Mouse (Mus musculus) liver, embryonic 12.5 days (tissue): Measurements from ENCODE around the gene Ifitm5. TPM values are rescaled to one million over a fixed set of nuclear protein-coding genes. Genes with fewer than 3 reads are reported as not detected.
"Not testable (repeated sequence)": the region's sequence is repeated elsewhere in the genome, so short reads cannot be mapped to it uniquely, and the experiment has no call there.

Experiments used
- ATAC-seq: fragments of 200-750 bp; cut with Nextera tagmentation; 2 replicates; pipeline ENCODE4 v1.8.0; 2017; ENCODE audit warnings: moderate number of reproducible peaks, mild to moderate bottlenecking, moderate library complexity
- H3K27ac ChIP-seq: fragments of 300-500 bp; sonication (generic); 2 replicates; pipeline ENCODE4 v1.5.1; 2016; ENCODE audit warnings: mild to moderate bottlenecking
- H3K27me3 ChIP-seq: fragments of 300-500 bp; sonication (generic); replicated peaks from 2 replicates; pipeline ENCODE4 v1.6.1; 2016; ENCODE audit warnings: mild to moderate bottlenecking, moderate library complexity
- H3K36me3 ChIP-seq: fragments of 300-500 bp; sonication (generic); 2 replicates; pipeline ENCODE4 v1.6.1; 2016; ENCODE audit warnings: mild to moderate bottlenecking, moderate library complexity
- H3K4me1 ChIP-seq: fragments of 300-500 bp; sonication (generic); 2 replicates; pipeline ENCODE4 v1.6.1; 2016
- H3K4me2 ChIP-seq: fragments of 300-500 bp; sonication (generic); 2 replicates; pipeline ENCODE4 v1.6.1; 2016; ENCODE audit warnings: mild to moderate bottlenecking, moderate library complexity
- H3K4me3 ChIP-seq: fragments of 300-500 bp; sonication (generic); 2 replicates; pipeline ENCODE4 v1.5.1; 2016; ENCODE audit warnings: mild to moderate bottlenecking, moderate library complexity
- H3K9ac ChIP-seq: fragments of 300-500 bp; sonication (generic); 2 replicates; pipeline ENCODE4 v1.6.1; 2016; ENCODE audit warnings: mild to moderate bottlenecking, moderate library complexity
- H3K9me3 ChIP-seq: fragments of 300-500 bp; sonication (generic); replicated peaks from 2 replicates; pipeline ENCODE4 v1.6.1; 2016; ENCODE audit warnings: mild to moderate bottlenecking, moderate library complexity
- WGBS: fragments of 180-500 bp; shearing (Covaris S2); methylation state at CpG from one replicate; pipeline ENCODE4 v1.1.7; 2016; ENCODE audit not compliant: insufficient replicate concordance; 5-methylcytosine and 5-hydroxymethylcytosine counted together
- polyA plus RNA-seq: library from polyadenylated mRNA; unstranded; fragments of >200 nt; fragmentation: Nextera tagmentation; extraction: Ambion mirVana; gene quantifications from 2 replicates; pipeline ENCODE4 v1.2.1, GENCODE M21; 2016

Gene Ifitm5
- 0.94 and 0.99 TPM in 2 replicates for polyA plus RNA-seq

DNA sequence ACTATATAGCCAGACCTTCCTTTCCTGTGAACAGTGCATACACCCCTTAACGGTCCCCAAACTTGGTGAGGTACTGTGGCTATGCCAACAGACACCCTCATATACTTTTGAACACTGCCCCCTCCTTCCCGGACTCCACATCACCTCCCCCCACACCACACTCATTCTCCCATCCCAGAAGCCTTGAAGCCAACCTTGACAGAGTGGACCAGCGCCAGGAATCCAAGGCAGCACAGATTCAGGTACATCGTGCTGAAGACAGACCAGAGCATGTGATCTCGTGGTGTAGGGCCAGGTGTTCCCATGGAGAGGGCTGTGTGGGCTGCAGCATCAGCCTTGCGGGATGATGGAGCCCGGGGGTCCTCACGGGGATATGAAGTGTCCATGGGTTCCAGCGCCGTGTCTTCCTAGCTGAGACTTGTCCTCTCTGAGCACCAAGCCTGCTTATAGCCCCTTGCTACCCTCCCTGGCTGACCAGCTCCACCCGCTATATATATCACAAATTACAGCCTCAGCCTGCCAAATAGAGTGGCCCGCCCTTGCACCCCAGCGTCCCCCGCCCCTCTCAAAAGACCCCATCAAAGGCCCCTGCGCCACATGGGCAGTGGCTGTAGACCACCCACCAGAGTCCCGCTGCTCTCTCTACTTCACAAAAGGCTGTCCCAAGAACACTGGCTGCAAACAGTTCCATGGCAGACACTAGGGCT lies at the start of gene Ifitm5:
Ifitm5 (minus strand) TSS at position 468 of the 707 bp plus-strand sequence.
- Histone ChIP-seq H3K27ac (no peak within 1 kb of the TSS), H3K9me3 (no peaks in the 10 kb centered on the region), H3K4me2 (no peak within 1 kb of the TSS), H3K27me3 (no peaks in the 10 kb centered on the region), H3K4me3 (no peak within 1 kb of the TSS), H3K9ac (no peak within 1 kb of the TSS), H3K4me1 (peaks cover 73% of the 10 kb centered on the region), H3K36me3 (peaks cover 51% of the 10 kb centered on the region)
- WGBS, result 74% methylated on average over 16 of the region's 16 CpGs
- ATAC-seq, result no peak

DNA sequence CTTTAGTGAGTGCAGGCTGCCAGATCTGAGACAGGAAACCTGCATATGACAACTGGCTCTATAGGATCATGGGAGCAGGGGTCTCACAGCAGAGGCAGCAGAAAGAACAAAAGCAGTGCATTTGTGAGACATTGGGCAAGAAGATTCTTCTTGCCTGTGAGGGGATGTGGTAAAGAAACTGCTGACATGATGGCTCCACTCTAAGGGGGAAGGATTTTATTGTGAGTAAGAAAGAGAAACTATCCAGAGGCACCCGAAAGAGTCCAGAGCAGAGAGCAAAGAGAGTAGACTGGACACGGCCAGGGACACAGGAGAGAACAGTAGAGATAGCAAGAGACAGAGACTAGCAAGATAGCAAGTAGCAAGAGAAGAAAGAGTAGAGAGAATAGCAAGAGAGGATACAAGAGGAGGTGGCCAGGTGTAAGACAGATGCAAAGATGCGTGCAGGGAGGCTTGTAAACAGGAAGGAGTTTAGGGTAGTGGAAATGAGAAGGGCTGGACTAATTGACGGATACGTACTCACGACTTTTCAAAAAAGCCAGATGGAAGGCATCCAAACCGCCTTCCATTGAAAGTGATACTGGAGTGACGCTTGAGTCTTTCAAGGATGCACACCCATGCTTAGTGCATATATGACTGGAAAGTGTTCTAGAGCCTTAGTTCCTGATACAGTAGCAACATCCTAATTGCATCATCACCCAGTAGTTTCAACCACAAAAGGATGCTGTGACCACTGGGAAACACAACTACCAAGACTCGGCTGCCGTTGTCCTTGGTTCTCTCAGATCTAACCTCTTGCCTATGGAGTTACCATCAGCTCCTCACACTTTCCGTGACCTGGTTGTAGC lies 49.0 kb upstream of the Ifitm5 start:
- no peak for ATAC-seq
- no peak overlapping the region for H3K4me3 ChIP-seq
- H3K27me3 ChIP-seq, result no peaks in the 10 kb centered on the region
- H3K4me1 ChIP-seq, result 0 out of 2 replicates have a peak, but pooled peaks cover 3% of the 10 kb centered on the region
- no peaks in the 10 kb centered on the region for H3K9me3 ChIP-seq
- no peak overlapping the region for H3K9ac ChIP-seq
- no peak overlapping the region for H3K4me2 ChIP-seq
- WGBS, result 50% methylated on average over 11 of the region's 11 CpGs
- H3K27ac ChIP-seq, result no peak overlapping the region
- no peaks in the 10 kb centered on the region for H3K36me3 ChIP-seq

GRCm38 (mm10) chr7:140997817-140998216 lies 47.7 kb upstream of the Ifitm5 start:
- no peak overlapping the region for H3K4me2 ChIP-seq
- H3K4me1 ChIP-seq, result no peaks in the 10 kb centered on the region
- no peaks in the 10 kb centered on the region for H3K27me3 ChIP-seq
- ATAC-seq, result no peak
- H3K9me3 ChIP-seq, result no peaks in the 10 kb centered on the region
- no peak overlapping the region for H3K4me3 ChIP-seq
- H3K27ac ChIP-seq, result no peak overlapping the region
- H3K9ac ChIP-seq, result no peak overlapping the region
- 22% methylated on average over 1 of the region's 1 CpGs for WGBS
- H3K36me3 ChIP-seq, result no peaks in the 10 kb centered on the region

DNA sequence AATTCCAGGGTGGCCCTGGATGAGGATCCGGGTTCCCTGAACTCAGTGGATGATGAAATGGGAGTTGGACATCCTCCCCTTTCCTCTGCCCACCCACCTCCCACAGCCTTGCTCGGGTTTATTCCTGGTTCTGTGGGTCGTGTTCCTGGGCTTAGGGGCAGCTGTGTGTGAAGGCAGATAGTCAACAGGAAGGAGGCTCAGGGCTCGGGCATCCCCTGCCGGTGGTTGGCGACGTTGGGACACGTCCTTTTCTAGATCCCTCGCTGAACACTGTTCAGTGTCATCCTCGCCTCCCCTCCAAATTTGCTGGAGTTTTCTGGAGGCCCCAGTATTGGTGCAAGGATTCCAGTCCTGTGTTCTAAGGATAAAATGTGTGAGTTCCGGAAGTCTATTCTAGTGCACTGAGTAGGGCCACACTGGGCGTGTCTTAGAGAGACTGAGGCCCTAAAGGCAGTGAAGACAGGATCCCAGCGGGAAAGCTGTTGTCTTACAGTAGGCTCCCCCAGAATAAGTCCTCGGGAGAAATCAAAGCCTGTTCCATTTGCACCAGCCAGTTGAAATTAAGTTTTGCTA lies 41.1 kb upstream of the Ifitm5 start:
- no peaks in the 10 kb centered on the region for H3K9me3 ChIP-seq
- 33% methylated on average over 14 of the region's 14 CpGs for WGBS

GRCm38 (mm10) chr7:140990622-140991021 lies 40.5 kb upstream of the Ifitm5 start:
- Histone ChIP-seq H3K9ac (no peak overlapping the region), H3K27ac (no peak overlapping the region), H3K27me3 (peaks cover 5% of the 10 kb centered on the region; the same call in 1 of the 2 replicates), H3K4me3 (no peak overlapping the region), H3K4me1 (peaks cover 15% of the 10 kb centered on the region; the same call in 1 of the 2 replicates), H3K36me3 (no peaks in the 10 kb centered on the region), H3K4me2 (no peak overlapping the region), H3K9me3 (no peaks in the 10 kb centered on the region)
- ATAC-seq, result no peak
- 30% methylated on average over 5 of the region's 5 CpGs for WGBS

More for the DNA sequence above, 41.1 kb upstream of the Ifitm5 start:
- no peaks in the 10 kb centered on the region for H3K36me3 ChIP-seq
- H3K27me3 ChIP-seq, result peaks cover 5% of the 10 kb centered on the region; the same call in 1 of the 2 replicates
- H3K27ac ChIP-seq, result no peak overlapping the region
- no peak overlapping the region for H3K4me2 ChIP-seq
- no peak for ATAC-seq
- peaks cover 15% of the 10 kb centered on the region; the same call in 1 of the 2 replicates for H3K4me1 ChIP-seq
- no peak overlapping the region for H3K9ac ChIP-seq
- no peak overlapping the region for H3K4me3 ChIP-seq

GRCm38 (mm10) chr7:140990185-140990584 lies 40.1 kb upstream of the Ifitm5 start:
- Histone ChIP-seq H3K36me3 (no peaks in the 10 kb centered on the region), H3K9me3 (no peaks in the 10 kb centered on the region), H3K4me3 (no peak overlapping the region), H3K4me1 (peaks cover 15% of the 10 kb centered on the region; the same call in 1 of the 2 replicates), H3K27me3 (peaks cover 5% of the 10 kb centered on the region; the same call in 1 of the 2 replicates), H3K27ac (no peak overlapping the region), H3K9ac (no peak overlapping the region), H3K4me2 (no peak overlapping the region)
- no peak for ATAC-seq
- 35% methylated on average over 6 of the region's 6 CpGs for WGBS

DNA sequence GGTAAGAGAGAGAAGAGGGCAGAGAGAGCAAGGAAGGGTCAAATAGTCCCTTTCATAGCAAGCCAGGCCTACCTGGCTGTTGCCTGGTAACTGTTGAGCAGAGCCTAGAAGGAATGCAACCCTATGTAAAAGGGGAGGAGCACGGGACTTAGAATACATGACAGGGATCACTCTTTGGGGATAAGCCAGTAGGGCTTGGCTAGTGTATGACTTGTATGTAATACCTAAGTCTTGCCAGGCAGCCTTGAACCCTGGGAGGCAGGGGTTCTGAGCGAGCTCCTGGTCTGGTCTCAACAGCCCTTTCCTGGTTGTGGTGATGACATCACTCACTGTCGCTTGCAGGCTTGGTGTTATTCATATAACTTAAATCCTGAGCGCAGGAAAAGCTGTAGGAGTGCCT lies 38.9 kb upstream of the Ifitm5 start:
- WGBS, result 56% methylated on average over 4 of the region's 4 CpGs
- Histone ChIP-seq H3K4me1 (peaks cover 15% of the 10 kb centered on the region; the same call in 1 of the 2 replicates), H3K9ac (no peak overlapping the region)

GRCm38 (mm10) chr7:140987182-140988138 lies 37.4 kb upstream of the Ifitm5 start:
- Histone ChIP-seq H3K4me1 (peaks cover 15% of the 10 kb centered on the region; the same call in 1 of the 2 replicates), H3K36me3 (no peaks in the 10 kb centered on the region), H3K9ac (no peak overlapping the region), H3K4me2 (no peak overlapping the region), H3K4me3 (no peak overlapping the region), H3K27ac (no peak overlapping the region), H3K9me3 (no peaks in the 10 kb centered on the region), H3K27me3 (peaks cover 5% of the 10 kb centered on the region; the same call in 1 of the 2 replicates)
- no peak for ATAC-seq
- WGBS, result 59% methylated on average over 17 of the region's 17 CpGs

More for the DNA sequence above, 38.9 kb upstream of the Ifitm5 start:
- Histone ChIP-seq H3K27ac (no peak overlapping the region), H3K9me3 (no peaks in the 10 kb centered on the region), H3K27me3 (peaks cover 5% of the 10 kb centered on the region; the same call in 1 of the 2 replicates), H3K4me3 (no peak overlapping the region), H3K4me2 (no peak overlapping the region), H3K36me3 (no peaks in the 10 kb centered on the region)
- ATAC-seq, result 0 out of 2 replicates have a peak, but pooled peaks have one; percentile 27

- Histone ChIP-seq H3K9ac (no peak overlapping the region), H3K4me1 (peaks cover 8% of the 10 kb centered on the region; the same call in 1 of the 2 replicates), H3K27ac (no peak overlapping the region), H3K9me3 (no peaks in the 10 kb centered on the region), H3K27me3 (no peaks in the 10 kb centered on the region), H3K36me3 (no peaks in the 10 kb centered on the region), H3K4me3 (no peak overlapping the region), H3K4me2 (no peak overlapping the region)
- ATAC-seq, result no peak
- 58% methylated on average over 7 of the region's 7 CpGs for WGBS
Measured at GRCm38 (mm10) chr7:140982971-140983370, 32.9 kb upstream of the Ifitm5 start.

GRCm38 (mm10) chr7:140981704-140982103 lies 31.6 kb upstream of the Ifitm5 start:
- Histone ChIP-seq H3K4me2 (no peak overlapping the region), H3K27ac (no peak overlapping the region), H3K27me3 (no peaks in the 10 kb centered on the region), H3K9ac (no peak overlapping the region), H3K4me1 (peaks cover 8% of the 10 kb centered on the region; the same call in 1 of the 2 replicates), H3K36me3 (no peaks in the 10 kb centered on the region), H3K4me3 (no peak overlapping the region), H3K9me3 (no peaks in the 10 kb centered on the region)
- WGBS, result 27% methylated on average over 8 of the region's 8 CpGs
- no peak for ATAC-seq

GRCm38 (mm10) chr7:140976720-140977119 lies 26.6 kb upstream of the Ifitm5 start:
- peaks cover 14% of the 10 kb centered on the region for H3K4me1 ChIP-seq
- WGBS, result 58% methylated on average over 9 of the region's 9 CpGs
- H3K27me3 ChIP-seq, result 0 out of 2 replicates have a peak, but pooled peaks cover 10% of the 10 kb centered on the region
- not testable (repeated sequence) for H3K4me2 ChIP-seq, ATAC-seq, H3K27ac ChIP-seq, H3K4me3 ChIP-seq, H3K36me3 ChIP-seq, H3K9me3 ChIP-seq, H3K9ac ChIP-seq
